Mouse (Mus musculus) bone marrow macrophage, adult 2 months (primary cell): Measurements from ENCODE around the gene Prdx3.

ENCODE experiments used
- CTCF ChIP-seq: IDR thresholded peaks from 2 replicates; pipeline ENCODE4 v1.5.1; 2012; ENCODE audit warnings: low read depth, mild to moderate bottlenecking, low read length, moderate library complexity
- POLR2A ChIP-seq: IDR thresholded peaks from 2 replicates; pipeline ENCODE4 v1.6.1; 2012; ENCODE audit warnings: mild to moderate bottlenecking, low read depth, low read length, borderline replicate concordance

DNA sequence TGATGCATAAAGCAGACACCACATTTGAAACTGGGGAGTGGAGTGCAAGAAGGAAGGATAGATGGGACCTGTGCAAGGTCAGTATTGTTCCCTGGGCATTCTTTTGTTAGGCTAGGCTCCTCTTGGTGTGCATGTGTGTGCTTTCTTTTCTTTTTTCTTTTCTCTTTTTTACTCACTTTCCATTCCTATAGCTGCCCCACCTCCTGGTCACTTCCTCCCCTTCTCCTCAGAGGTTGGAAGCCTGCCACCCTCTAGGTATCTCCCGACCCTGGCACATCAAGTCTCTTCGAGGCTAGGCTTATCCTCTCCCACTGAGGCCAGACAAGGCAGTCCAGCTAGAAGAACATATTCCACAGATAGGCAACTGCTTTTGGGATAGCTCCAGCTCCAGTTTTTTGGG, 37.3 kb upstream of the Prdx3 start:
- TF ChIP-seq CTCF (no peak), POLR2A (no peak)
